Mouse (Mus musculus): ENCODE results near the gene Fer1l5.

DNA sequence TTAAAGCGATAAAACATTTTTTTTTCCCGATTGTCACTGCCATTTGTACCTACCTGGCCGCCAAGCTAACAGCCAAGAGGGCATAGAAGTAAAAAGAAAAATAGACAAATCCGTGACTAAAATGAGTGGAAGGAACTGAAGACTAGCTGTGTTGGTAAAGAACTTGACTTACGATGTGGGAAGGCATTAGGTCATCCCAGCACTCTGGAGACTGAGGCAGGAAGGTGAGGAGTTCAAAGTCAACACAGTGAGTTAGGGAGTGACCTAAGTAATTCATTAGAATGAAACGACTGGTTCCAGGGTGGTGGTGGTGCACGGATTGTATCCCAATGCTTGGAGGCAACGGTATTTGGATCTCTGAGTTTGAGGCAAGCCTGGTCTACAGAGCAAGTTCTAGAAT is 73.4 kb downstream of the Fer1l5 start:
- TF ChIP-seq CTCF (IDR thresholded peaks at IDR 0.05; ENCODE audit: low read depth) (no peak), EP300 (IDR thresholded peaks at IDR 0.05; ENCODE audit: low read depth) (no peak)

Data from heart, postnatal 0 days (tissue).